Mouse (Mus musculus) thymus, postnatal 0 days (tissue): Measurements from ENCODE around the gene Myo15b. TPM values are rescaled to one million over a fixed set of nuclear protein-coding genes. Genes with fewer than 3 reads are reported as not detected.

Experiments used
- DNase-seq: peaks from one replicate; pipeline ENCODE4 v3.0.0-alpha.2; 2015; ENCODE audit warnings: low spot score
- polyA plus RNA-seq: library from polyadenylated mRNA; unstranded; fragments of >200 nt; fragmentation: Nextera tagmentation; extraction: Ambion mirVana; gene quantifications from 2 replicates; pipeline ENCODE4 v1.2.1, GENCODE M21; 2015

The Myo15b gene
- polyA plus RNA-seq, 1 experiment from 2014 or later, result 1.5 TPM

GRCm38 (mm10) chr11:115863895-115864294 lies 5.7 kb downstream of the Myo15b start:
- DNase-seq, result no peak

GRCm38 (mm10) chr11:115869393-115869792 lies 11.2 kb downstream of the Myo15b start:
- DNase-seq, result no peak

- DNase-seq, result no peak
Observed at GRCm38 (mm10) chr11:115872437-115872836, 14.2 kb downstream of the Myo15b start.

GRCm38 (mm10) chr11:115875935-115876334 lies 17.7 kb downstream of the Myo15b start:
- DNase-seq, result no peak

- no peak for DNase-seq
Observed at GRCm38 (mm10) chr11:115876438-115876837, 18.2 kb downstream of the Myo15b start.

- DNase-seq, result peak; percentile 37
Observed at GRCm38 (mm10) chr11:115877174-115877755, 19.1 kb downstream of the Myo15b start.

- DNase-seq, result no peak
Observed at GRCm38 (mm10) chr11:115878071-115878470, 19.9 kb downstream of the Myo15b start.

GRCm38 (mm10) chr11:115881002-115881401 lies 22.8 kb downstream of the Myo15b start:
- peak; percentile 52 for DNase-seq

GRCm38 (mm10) chr11:115883251-115883650 lies 25.0 kb downstream of the Myo15b start:
- DNase-seq, result no peak

- no peak for DNase-seq
Observed at GRCm38 (mm10) chr11:115884361-115884760, 26.2 kb downstream of the Myo15b start.

GRCm38 (mm10) chr11:115885281-115885680 lies 27.1 kb downstream of the Myo15b start:
- no peak for DNase-seq

- DNase-seq, result no peak
Observed at GRCm38 (mm10) chr11:115886446-115886845, 28.2 kb downstream of the Myo15b start.

- DNase-seq, result no peak
Observed at GRCm38 (mm10) chr11:115888020-115888419, 29.8 kb downstream of the Myo15b start.

- DNase-seq, result no peak
Observed at GRCm38 (mm10) chr11:115889159-115889558, 31.0 kb downstream of the Myo15b start.

- DNase-seq, result no peak
Observed at GRCm38 (mm10) chr11:115892213-115892612, 34.0 kb downstream of the Myo15b start.

- DNase-seq, result no peak
Observed at GRCm38 (mm10) chr11:115893071-115893470, 34.9 kb downstream of the Myo15b start.

GRCm38 (mm10) chr11:115894755-115895520 lies 36.7 kb downstream of the Myo15b start:
- DNase-seq, result peak; percentile 81

GRCm38 (mm10) chr11:115898446-115898845 lies 40.2 kb downstream of the Myo15b start:
- peak; percentile 92 for DNase-seq

GRCm38 (mm10) chr11:115898886-115899285 lies 40.7 kb downstream of the Myo15b start:
- DNase-seq, result peak; percentile 88

GRCm38 (mm10) chr11:115899486-115900266 lies 41.5 kb downstream of the Myo15b start, which contains the start of gene Smim5:
Gene Smim5, plus strand, starts transcription at chr11:115899966.
- DNase-seq, result peak; percentile 54

- no peak for DNase-seq
Observed at GRCm38 (mm10) chr11:115900561-115901337, 42.5 kb downstream of the Myo15b start.
